Mouse (Mus musculus) forebrain, embryonic 14.5 days (tissue): ENCODE data around the gene Itgb1bp1. TPM values are rescaled to one million over a fixed set of nuclear protein-coding genes. Genes with fewer than 3 reads are reported as not detected.

Experiments
- ATAC-seq: fragments of 200-750 bp; cut with Nextera tagmentation; 2 replicates; pipeline ENCODE4 v1.8.0; 2017; ENCODE audit warnings: mild to moderate bottlenecking, moderate library complexity
- DNase-seq: peaks from one replicate; pipeline ENCODE4 v3.0.0-alpha.2; 2015; ENCODE audit warnings: low spot score
- H3K27ac ChIP-seq: fragments of 300-500 bp; sonication (generic); 2 replicates; pipeline ENCODE4 v1.5.1; 2014; ENCODE audit warnings: low read depth, mild to moderate bottlenecking, control low read depth, low read length, moderate library complexity
- H3K27me3 ChIP-seq: fragments of 300-500 bp; sonication (generic); replicated peaks from 2 replicates; pipeline ENCODE4 v1.6.1; 2014; ENCODE audit warnings: low read length, control low read depth, mixed read lengths; ENCODE audit not compliant: control insufficient read depth, insufficient read depth
- H3K36me3 ChIP-seq: fragments of 300-500 bp; sonication (generic); 2 replicates; pipeline ENCODE4 v1.6.1; 2014; ENCODE audit warnings: low read length, control low read depth; ENCODE audit not compliant: control insufficient read depth, insufficient read depth
- H3K4me1 ChIP-seq: fragments of 300-500 bp; sonication (generic); 2 replicates; pipeline ENCODE4 v1.6.1; 2014; ENCODE audit warnings: antibody characterized with exemption, low read length, control low read depth; ENCODE audit not compliant: control insufficient read depth, insufficient read depth
- H3K4me2 ChIP-seq: fragments of 300-500 bp; sonication (generic); 2 replicates; pipeline ENCODE4 v1.6.1; 2014; ENCODE audit warnings: mild to moderate bottlenecking, control low read depth, low read length
- H3K4me3 ChIP-seq: fragments of 300-500 bp; sonication (generic); 2 replicates; pipeline ENCODE4 v1.5.1; 2014; ENCODE audit warnings: low read depth, low read length, control low read depth
- H3K9ac ChIP-seq: fragments of 300-500 bp; sonication (generic); 2 replicates; pipeline ENCODE4 v1.6.1; 2014; ENCODE audit warnings: mild to moderate bottlenecking, low read length, control low read depth, moderate library complexity
- H3K9me3 ChIP-seq: fragments of 300-500 bp; sonication (generic); replicated peaks from 2 replicates; pipeline ENCODE4 v1.6.1; 2016; ENCODE audit warnings: low read length, control low read depth, mixed read lengths; ENCODE audit not compliant: control insufficient read depth
- WGBS: fragments of 180-500 bp; shearing (Covaris S2); extraction: QIAGEN DNeasy Blood & Tissue Kit; methylation state at CpG from one replicate; pipeline ENCODE4 v1.1.7; 2014; 5-methylcytosine and 5-hydroxymethylcytosine counted together
- polyA plus RNA-seq: library from polyadenylated mRNA; unstranded; fragments of >200 nt; fragmentation: Nextera tagmentation; extraction: Ambion mirVana; gene quantifications from 2 replicates; pipeline ENCODE4 v1.2.1, GENCODE M21; 2014

The Itgb1bp1 gene
- polyA plus RNA-seq, 1 experiment from 2014 or later: 48.2 TPM

- DNase-seq (no peak), ATAC-seq (no peak)
- H3K9ac ChIP-seq: no peak overlapping the region
- no peak overlapping the region for H3K4me2 ChIP-seq
- peaks cover 59% of the 10 kb centered on the region for H3K36me3 ChIP-seq
- 85% methylated on average over 5 of the region's 5 CpGs for WGBS
- H3K27ac ChIP-seq: no peak overlapping the region
- no peaks in the 10 kb centered on the region for H3K27me3 ChIP-seq
- H3K9me3 ChIP-seq: no peaks in the 10 kb centered on the region
- no peaks in the 10 kb centered on the region for H3K4me1 ChIP-seq
- H3K4me3 ChIP-seq: no peak overlapping the region
These were observed 38.0 kb upstream of the Itgb1bp1 start for GRCm38 (mm10) chr12:21324101-21324500.

GRCm38 (mm10) chr12:21322856-21323255, 36.8 kb upstream of the Itgb1bp1 start:
- no peak overlapping the region for H3K4me3 ChIP-seq
- no peaks in the 10 kb centered on the region for H3K4me1 ChIP-seq
- 84% methylated on average over 9 of the region's 9 CpGs for WGBS
- no peak overlapping the region for H3K27ac ChIP-seq
- H3K27me3 ChIP-seq: no peaks in the 10 kb centered on the region
- H3K9me3 ChIP-seq: no peaks in the 10 kb centered on the region
- peaks cover 50% of the 10 kb centered on the region for H3K36me3 ChIP-seq
- no peak overlapping the region for H3K4me2 ChIP-seq
- ATAC-seq (no peak), DNase-seq (no peak)
- H3K9ac ChIP-seq: no peak overlapping the region

DNA sequence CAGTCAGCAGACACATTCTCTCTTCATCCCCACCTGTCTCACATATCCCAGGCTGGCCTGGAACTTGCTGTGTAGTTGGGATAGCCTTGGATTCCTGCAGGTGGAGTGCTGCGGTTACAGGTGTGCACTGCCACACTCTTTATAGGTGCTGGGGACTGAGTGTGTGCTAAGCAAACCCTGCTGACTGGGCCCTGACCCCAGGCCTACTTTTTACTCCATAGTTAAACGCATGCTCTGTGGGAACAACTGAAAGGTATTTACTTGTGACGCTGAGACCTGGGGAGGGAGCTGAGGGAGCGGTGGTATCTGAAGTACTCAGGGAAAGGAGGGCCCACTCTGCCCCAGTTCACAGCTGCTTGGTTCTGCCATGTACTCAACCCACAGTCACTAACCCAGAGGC, 36.2 kb upstream of the Itgb1bp1 start:
- no peaks in the 10 kb centered on the region for H3K27me3 ChIP-seq
- H3K36me3 ChIP-seq: peaks cover 44% of the 10 kb centered on the region
- ATAC-seq: no peak
- no peak for DNase-seq
- no peak overlapping the region for H3K4me3 ChIP-seq
- 86% methylated on average over 4 of the region's 4 CpGs for WGBS
- H3K9ac ChIP-seq: no peak overlapping the region
- H3K9me3 ChIP-seq: no peaks in the 10 kb centered on the region
- no peak overlapping the region for H3K4me2 ChIP-seq
- no peaks in the 10 kb centered on the region for H3K4me1 ChIP-seq
- no peak overlapping the region for H3K27ac ChIP-seq

DNA sequence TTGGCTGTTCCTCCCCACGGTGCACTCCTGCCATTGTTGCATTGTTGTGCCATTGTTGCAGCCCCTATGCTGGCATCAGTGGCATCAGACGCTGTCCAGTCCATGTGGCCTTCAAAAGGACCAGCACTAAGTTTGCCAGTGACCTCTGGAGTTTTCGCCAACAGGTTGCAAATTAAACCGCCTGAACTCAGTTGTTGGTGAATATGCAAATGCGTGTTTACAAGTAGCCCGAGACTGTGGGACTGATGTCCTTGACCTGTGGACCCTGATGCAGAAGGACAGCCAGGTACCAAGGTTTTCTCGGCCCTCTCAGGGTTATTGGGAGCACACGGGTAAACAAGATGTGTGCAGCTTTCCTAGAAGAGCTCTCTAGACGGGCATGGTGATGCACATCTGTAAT, 35.1 kb upstream of the Itgb1bp1 start:
- H3K27me3 ChIP-seq: no peaks in the 10 kb centered on the region
- peaks cover 43% of the 10 kb centered on the region for H3K36me3 ChIP-seq
- H3K4me3 ChIP-seq: no peak overlapping the region
- 0 out of 2 replicates have a peak, but pooled peaks cover 6% of the 10 kb centered on the region for H3K4me1 ChIP-seq
- WGBS: 81% methylated on average over 9 of the region's 9 CpGs
- no peak overlapping the region for H3K27ac ChIP-seq
- H3K4me2 ChIP-seq: no peak overlapping the region
- DNase-seq (no peak), ATAC-seq (no peak)
- H3K9me3 ChIP-seq: no peaks in the 10 kb centered on the region
- no peak overlapping the region for H3K9ac ChIP-seq

- Histone ChIP-seq H3K4me3 (no peak overlapping the region), H3K4me2 (no peak overlapping the region), H3K4me1 (0 out of 2 replicates have a peak, but pooled peaks cover 6% of the 10 kb centered on the region), H3K27me3 (no peaks in the 10 kb centered on the region), H3K9me3 (no peaks in the 10 kb centered on the region), H3K36me3 (peaks cover 36% of the 10 kb centered on the region), H3K27ac (no peak overlapping the region), H3K9ac (no peak overlapping the region)
- DNase-seq (no peak), ATAC-seq (no peak)
- 90% methylated on average over 4 of the region's 4 CpGs for WGBS
These were observed 34.2 kb upstream of the Itgb1bp1 start for GRCm38 (mm10) chr12:21320317-21320716.

DNA sequence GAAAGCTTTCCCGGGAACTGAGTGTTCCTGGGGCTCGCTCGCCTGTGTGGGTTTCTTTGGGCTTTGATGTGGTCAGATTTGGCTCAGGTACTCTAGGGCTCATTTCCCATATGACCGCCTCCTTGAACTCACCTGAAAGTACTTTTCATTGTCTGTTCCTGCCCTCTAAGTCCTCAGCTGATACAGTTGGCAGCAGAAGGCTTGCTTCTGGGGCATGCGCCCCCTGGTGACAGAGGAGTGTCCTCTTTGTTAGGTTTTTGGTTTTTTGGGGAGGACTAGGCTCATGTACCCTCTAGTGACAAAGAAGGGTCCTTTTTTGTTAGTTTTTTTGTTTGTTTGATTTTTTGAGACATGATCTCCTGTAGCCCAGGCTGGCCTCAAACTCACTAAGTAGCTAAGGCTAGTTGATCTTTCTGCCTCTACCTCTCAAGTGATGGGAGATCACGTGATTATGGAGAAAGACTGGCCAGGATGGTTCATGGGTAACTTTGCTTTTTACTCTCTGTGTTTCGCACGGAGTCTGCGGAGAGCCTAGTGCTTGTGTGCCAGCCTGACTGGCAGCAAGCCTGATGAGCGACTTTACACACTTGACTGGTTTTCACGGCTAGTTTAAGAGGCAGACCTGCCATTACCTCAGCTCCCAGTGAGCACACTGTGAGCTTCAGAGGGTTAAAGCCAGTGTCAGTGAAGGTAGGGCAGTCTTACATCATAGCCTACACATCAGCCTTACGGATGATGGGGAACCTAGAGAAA, 32.2 kb upstream of the Itgb1bp1 start:
- 74% methylated on average over 12 of the region's 12 CpGs for WGBS
- no peaks in the 10 kb centered on the region for H3K27me3 ChIP-seq
- peak; percentile 76 for DNase-seq

GRCm38 (mm10) chr12:21316869-21317265, 30.8 kb upstream of the Itgb1bp1 start:
- Histone ChIP-seq H3K36me3 (peaks cover 39% of the 10 kb centered on the region), H3K9ac (peak overlapping the region; percentile 79), H3K27me3 (no peaks in the 10 kb centered on the region), H3K27ac (no peak overlapping the region), H3K4me2 (peak overlapping the region; percentile 59), H3K9me3 (no peaks in the 10 kb centered on the region), H3K4me1 (0 out of 2 replicates have a peak, but pooled peaks cover 6% of the 10 kb centered on the region), H3K4me3 (peak overlapping the region; percentile 65)
- ATAC-seq (no peak), DNase-seq (peak; percentile 8)
- WGBS: 20% methylated on average over 7 of the region's 7 CpGs

More for the DNA sequence above, 32.2 kb upstream of the Itgb1bp1 start:
- H3K4me3 ChIP-seq: no peak overlapping the region
- H3K27ac ChIP-seq: no peak overlapping the region
- no peaks in the 10 kb centered on the region for H3K9me3 ChIP-seq
- ATAC-seq: 0 out of 2 replicates have a peak, but pooled peaks have one; percentile 1
- 0 out of 2 replicates have a peak, but pooled peaks cover 6% of the 10 kb centered on the region for H3K4me1 ChIP-seq
- no peak overlapping the region for H3K4me2 ChIP-seq
- no peak overlapping the region for H3K9ac ChIP-seq
- peaks cover 37% of the 10 kb centered on the region for H3K36me3 ChIP-seq

GRCm38 (mm10) chr12:21315923-21316868, 30.1 kb upstream of the Itgb1bp1 start, which contains the start of gene Iah1:
Gene Iah1 (plus strand): TSS chr12:21316389.
- WGBS: 3% methylated on average over 51 of the region's 59 CpGs
- Histone ChIP-seq H3K4me1 (0 out of 2 replicates have a peak, but pooled peaks cover 6% of the 10 kb centered on the region), H3K27me3 (no peaks in the 10 kb centered on the region), H3K4me3 (peak within 1 kb of the TSS; percentile 65), H3K9ac (peak within 1 kb of the TSS; percentile 79), H3K9me3 (no peaks in the 10 kb centered on the region), H3K36me3 (peaks cover 43% of the 10 kb centered on the region), H3K27ac (no peak within 1 kb of the TSS), H3K4me2 (peak within 1 kb of the TSS; percentile 59)
- DNase-seq (peak; percentile 84), ATAC-seq (peak; percentile 95)
